Mouse (Mus musculus) neural tube, embryonic 12.5 days (tissue): ENCODE results near the gene Neu1. TPM values are rescaled to one million over a fixed set of nuclear protein-coding genes. Genes with fewer than 3 reads are reported as not detected.
"Not testable (repeated sequence)": the region's sequence is repeated elsewhere in the genome, so short reads cannot be mapped to it uniquely, and the experiment has no call there.

Source experiments
- ATAC-seq: fragments of 200-750 bp; cut with Nextera tagmentation; 2 replicates; pipeline ENCODE4 v1.8.0; 2017; ENCODE audit warnings: low read depth, mild to moderate bottlenecking, moderate TSS enrichment, moderate library complexity; ENCODE audit not compliant: low FRiP score
- H3K27ac ChIP-seq: fragments of 300-500 bp; sonication (generic); 2 replicates; pipeline ENCODE4 v1.5.1; 2016
- H3K27me3 ChIP-seq: fragments of 300-500 bp; sonication (generic); replicated peaks from 2 replicates; pipeline ENCODE4 v1.6.1; 2016; ENCODE audit warnings: mild to moderate bottlenecking
- H3K36me3 ChIP-seq: fragments of 300-500 bp; sonication (generic); 2 replicates; pipeline ENCODE4 v1.6.1; 2016; ENCODE audit warnings: mild to moderate bottlenecking
- H3K4me1 ChIP-seq: fragments of 300-500 bp; sonication (generic); 2 replicates; pipeline ENCODE4 v1.6.1; 2016
- H3K4me2 ChIP-seq: fragments of 300-500 bp; sonication (generic); replicated peaks from 2 replicates; pipeline ENCODE4 v1.6.1; 2016; ENCODE audit warnings: mild to moderate bottlenecking
- H3K4me3 ChIP-seq: fragments of 300-500 bp; sonication (generic); 2 replicates; pipeline ENCODE4 v1.5.1; 2016
- H3K9ac ChIP-seq: fragments of 300-500 bp; sonication (generic); 2 replicates; pipeline ENCODE4 v1.6.1; 2016; ENCODE audit warnings: mild to moderate bottlenecking
- H3K9me3 ChIP-seq: fragments of 300-500 bp; sonication (generic); 2 replicates; pipeline ENCODE4 v1.6.1; 2016; ENCODE audit warnings: mild to moderate bottlenecking
- WGBS: fragments of 180-500 bp; shearing (Covaris S2); methylation state at CpG from one replicate; pipeline ENCODE4 v1.1.7; 2016; 5-methylcytosine and 5-hydroxymethylcytosine counted together
- polyA plus RNA-seq: library from polyadenylated mRNA; unstranded; fragments of >200 nt; fragmentation: Nextera tagmentation; extraction: Ambion mirVana; gene quantifications from 2 replicates; pipeline ENCODE4 v1.2.1, GENCODE M21; 2016

The Neu1 gene
- polyA plus RNA-seq, 1 experiment from 2014 or later: 24.4 TPM

GRCm38 (mm10) chr17:34895724-34896123, 35.3 kb upstream of the Neu1 start:
- ATAC-seq: no peak
- 96% methylated on average over 15 of the region's 15 CpGs for WGBS
- Histone ChIP-seq H3K4me2 (peak overlapping the region; percentile 98), H3K4me3 (peak overlapping the region; percentile 88), H3K9me3 (no peaks in the 10 kb centered on the region), H3K4me1 (peaks cover 41% of the 10 kb centered on the region), H3K9ac (peak overlapping the region; percentile 95), H3K27ac (no peak overlapping the region), H3K36me3 (peaks cover 8% of the 10 kb centered on the region; the same call in 1 of the 2 replicates), H3K27me3 (no peaks in the 10 kb centered on the region)

GRCm38 (mm10) chr17:34896366-34896765, 34.7 kb upstream of the Neu1 start:
- peaks cover 41% of the 10 kb centered on the region for H3K4me1 ChIP-seq
- H3K4me3 ChIP-seq: 0 out of 2 replicates have a peak overlapping the region, but pooled peaks have one; percentile 5
- peaks cover 12% of the 10 kb centered on the region for H3K36me3 ChIP-seq
- H3K9me3 ChIP-seq: no peaks in the 10 kb centered on the region
- H3K27me3 ChIP-seq: no peaks in the 10 kb centered on the region
- H3K27ac ChIP-seq: no peak overlapping the region
- H3K4me2 ChIP-seq: peak overlapping the region; percentile 98
- no peak overlapping the region for H3K9ac ChIP-seq
- WGBS: 89% methylated on average over 17 of the region's 17 CpGs
- no peak for ATAC-seq

- Histone ChIP-seq H3K36me3 (peaks cover 17% of the 10 kb centered on the region), H3K27me3 (no peaks in the 10 kb centered on the region), H3K9ac (peak overlapping the region; percentile 89), H3K9me3 (no peaks in the 10 kb centered on the region), H3K4me3 (peak overlapping the region; percentile 98), H3K4me2 (peak overlapping the region; percentile 98), H3K4me1 (peaks cover 41% of the 10 kb centered on the region), H3K27ac (peak overlapping the region; percentile 79; the same call in 1 of the 2 replicates)
- 22% methylated on average over 10 of the region's 10 CpGs for WGBS
- no peak for ATAC-seq
Measured at GRCm38 (mm10) chr17:34897373-34898159, 33.5 kb upstream of the Neu1 start.

DNA sequence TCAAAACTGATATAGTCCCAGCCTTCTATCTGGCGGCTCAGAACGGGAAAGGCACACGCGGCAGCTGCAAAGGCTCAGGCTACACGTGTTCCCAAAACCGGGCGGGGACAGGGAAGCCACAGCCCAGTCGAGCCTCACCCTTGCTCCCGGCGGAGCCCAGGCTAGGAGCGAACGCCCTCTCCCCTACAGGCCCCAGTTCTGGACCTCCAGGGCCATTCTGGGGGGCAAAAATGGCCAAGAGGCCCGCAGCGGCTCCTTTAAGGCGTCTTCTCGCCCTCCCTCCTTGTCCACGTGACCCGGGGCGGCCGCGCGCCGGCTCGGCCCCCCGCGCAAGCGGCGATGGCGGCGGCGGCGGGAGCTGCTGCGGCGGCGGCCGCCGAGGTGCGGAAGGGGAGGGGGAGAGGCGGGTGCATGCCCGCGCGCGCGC, 32.9 kb upstream of the Neu1 start, which contains the start of the genes C2 and Ehmt2:
TSS of gene C2 (minus strand) at position 106 of the 427 bp plus-strand sequence.
TSS of gene Ehmt2 (plus strand) at position 310 of the 427 bp plus-strand sequence.
- Histone ChIP-seq H3K4me3 (peak within 1 kb of the TSS; percentile 98), H3K27ac (peak within 1 kb of the TSS; percentile 79), H3K4me2 (peak within 1 kb of the TSS; percentile 98), H3K36me3 (peaks cover 23% of the 10 kb centered on the region), H3K9ac (peak within 1 kb of the TSS; percentile 89), H3K4me1 (peaks cover 41% of the 10 kb centered on the region), H3K27me3 (no peaks in the 10 kb centered on the region), H3K9me3 (no peaks in the 10 kb centered on the region)
- 1% methylated on average over 41 of the region's 44 CpGs for WGBS
- 0 out of 2 replicates have a peak, but pooled peaks have one; percentile 11 for ATAC-seq

- Histone ChIP-seq H3K9me3 (no peaks in the 10 kb centered on the region), H3K4me1 (peaks cover 37% of the 10 kb centered on the region), H3K4me3 (peak overlapping the region; percentile 98), H3K4me2 (peak overlapping the region; percentile 98), H3K36me3 (peaks cover 28% of the 10 kb centered on the region), H3K27ac (peak overlapping the region; percentile 79), H3K27me3 (no peaks in the 10 kb centered on the region), H3K9ac (peak overlapping the region; percentile 89)
- no peak; the same call in 1 of the 2 replicates for ATAC-seq
- 0% methylated on average over 27 of the region's 47 CpGs for WGBS
Measured at GRCm38 (mm10) chr17:34898706-34899052, 32.4 kb upstream of the Neu1 start.

- H3K9ac ChIP-seq: peak overlapping the region; percentile 89
- H3K4me1 ChIP-seq: peaks cover 35% of the 10 kb centered on the region
- 2% methylated on average over 40 of the region's 45 CpGs for WGBS
- H3K36me3 ChIP-seq: peaks cover 34% of the 10 kb centered on the region
- H3K27me3 ChIP-seq: no peaks in the 10 kb centered on the region
- H3K9me3 ChIP-seq: no peaks in the 10 kb centered on the region
- peak overlapping the region; percentile 79 for H3K27ac ChIP-seq
- H3K4me2 ChIP-seq: peak overlapping the region; percentile 98
- no peak; the same call in 1 of the 2 replicates for ATAC-seq
- peak overlapping the region; percentile 98 for H3K4me3 ChIP-seq
Measured at GRCm38 (mm10) chr17:34899053-34899889, 31.8 kb upstream of the Neu1 start.

DNA sequence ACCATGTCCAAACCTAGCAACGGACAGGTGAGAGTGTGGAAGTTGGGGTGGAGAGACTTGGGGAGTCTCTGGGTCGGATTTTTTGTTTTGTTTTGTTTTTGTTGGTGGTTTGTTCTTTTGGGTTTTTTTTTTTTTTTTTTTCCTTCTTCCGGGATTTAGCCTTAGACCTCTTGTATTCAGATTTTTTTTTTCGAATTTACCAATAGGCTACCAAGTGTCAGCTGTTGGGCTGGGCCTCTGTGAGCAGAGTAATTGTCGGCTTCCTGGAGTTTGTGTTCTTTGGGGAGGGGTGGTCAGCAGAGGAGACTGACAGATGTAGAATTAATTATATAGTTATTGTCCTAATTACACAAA, 31.2 kb upstream of the Neu1 start:
- Histone ChIP-seq H3K9ac (peak overlapping the region; percentile 89), H3K27me3 (no peaks in the 10 kb centered on the region), H3K36me3 (peaks cover 40% of the 10 kb centered on the region), H3K27ac (no peak overlapping the region), H3K4me3 (peak overlapping the region; percentile 98), H3K4me1 (peaks cover 34% of the 10 kb centered on the region), H3K4me2 (peak overlapping the region; percentile 98), H3K9me3 (no peaks in the 10 kb centered on the region)
- no peak for ATAC-seq
- 2% methylated on average over 5 of the region's 5 CpGs for WGBS

DNA sequence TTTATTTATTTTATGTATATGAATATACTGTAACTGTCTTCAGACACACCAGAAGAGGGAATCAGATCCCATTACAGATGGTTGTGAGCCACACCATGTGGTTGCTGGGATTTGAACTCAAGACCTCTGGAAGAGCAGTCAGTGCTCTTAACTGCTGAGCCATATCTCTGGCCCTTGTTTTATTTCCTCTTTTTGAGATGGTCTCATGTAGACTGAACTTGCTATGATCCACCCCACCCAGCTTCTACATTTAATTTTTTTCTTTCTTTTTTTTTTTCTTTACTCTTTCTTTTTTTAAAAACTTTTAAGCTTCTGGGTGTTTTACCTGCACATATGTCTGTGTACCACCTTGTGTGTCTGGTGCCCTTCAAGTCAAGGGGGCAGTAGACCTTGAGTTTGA, 30.2 kb upstream of the Neu1 start:
- H3K36me3 ChIP-seq: peaks cover 48% of the 10 kb centered on the region
- H3K4me1 ChIP-seq: peaks cover 25% of the 10 kb centered on the region
- ATAC-seq, H3K27me3 ChIP-seq, H3K27ac ChIP-seq, H3K9me3 ChIP-seq, H3K9ac ChIP-seq, H3K4me3 ChIP-seq: not testable (repeated sequence)
- H3K4me2 ChIP-seq: 0 out of 2 replicates have a peak overlapping the region, but pooled peaks have one; percentile 98

- not testable (repeated sequence) for H3K9me3 ChIP-seq, ATAC-seq, H3K27ac ChIP-seq, H3K4me2 ChIP-seq, H3K9ac ChIP-seq, H3K4me3 ChIP-seq, H3K27me3 ChIP-seq
- 89% methylated on average over 9 of the region's 10 CpGs for WGBS
- H3K36me3 ChIP-seq: peaks cover 52% of the 10 kb centered on the region
- H3K4me1 ChIP-seq: peaks cover 14% of the 10 kb centered on the region
Measured at GRCm38 (mm10) chr17:34901948-34902347, 29.1 kb upstream of the Neu1 start.

- Histone ChIP-seq H3K27ac (no peak overlapping the region), H3K27me3 (no peaks in the 10 kb centered on the region), H3K9me3 (no peaks in the 10 kb centered on the region), H3K36me3 (peaks cover 62% of the 10 kb centered on the region), H3K9ac (no peak overlapping the region), H3K4me1 (peaks cover 5% of the 10 kb centered on the region), H3K4me2 (no peak overlapping the region), H3K4me3 (no peak overlapping the region)
- no peak for ATAC-seq
- 92% methylated on average over 9 of the region's 9 CpGs for WGBS
Measured at GRCm38 (mm10) chr17:34902895-34903294, 28.2 kb upstream of the Neu1 start.

- no peak overlapping the region for H3K4me2 ChIP-seq
- no peaks in the 10 kb centered on the region for H3K27me3 ChIP-seq
- ATAC-seq: no peak
- H3K36me3 ChIP-seq: peaks cover 81% of the 10 kb centered on the region
- no peaks in the 10 kb centered on the region for H3K4me1 ChIP-seq
- 93% methylated on average over 10 of the region's 10 CpGs for WGBS
- no peak overlapping the region for H3K9ac ChIP-seq
- H3K27ac ChIP-seq: no peak overlapping the region
- no peaks in the 10 kb centered on the region for H3K9me3 ChIP-seq
- H3K4me3 ChIP-seq: peak overlapping the region; percentile 7; the same call in 1 of the 2 replicates
Measured at GRCm38 (mm10) chr17:34910982-34911381, 20.1 kb upstream of the Neu1 start.

DNA sequence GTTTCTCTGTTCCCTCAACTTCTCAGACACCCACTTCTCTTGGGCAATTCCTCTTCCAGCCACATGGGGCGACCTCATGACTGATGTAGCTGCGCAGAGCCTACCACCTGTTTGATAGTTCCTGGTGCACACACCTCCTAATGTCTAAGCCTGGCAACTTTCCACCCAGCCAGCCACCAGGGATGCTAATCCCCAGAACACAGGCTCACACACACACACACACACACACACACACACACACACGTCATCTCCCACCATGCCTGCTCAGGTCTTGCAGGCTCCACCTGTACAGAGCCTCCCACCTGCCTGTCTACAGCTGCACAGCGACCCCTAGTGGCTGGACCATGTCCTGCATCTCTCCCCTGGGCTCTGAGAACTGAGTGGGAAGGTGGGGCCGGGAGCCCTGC, 19.1 kb upstream of the Neu1 start:
- H3K27ac ChIP-seq: no peak overlapping the region
- no peaks in the 10 kb centered on the region for H3K9me3 ChIP-seq
- H3K36me3 ChIP-seq: peaks cover 71% of the 10 kb centered on the region
- 48% methylated on average over 5 of the region's 5 CpGs for WGBS
- no peak overlapping the region for H3K4me2 ChIP-seq
- H3K4me1 ChIP-seq: no peaks in the 10 kb centered on the region
- peak; percentile 48; the same call in 1 of the 2 replicates for ATAC-seq
- no peaks in the 10 kb centered on the region for H3K27me3 ChIP-seq
- H3K9ac ChIP-seq: no peak overlapping the region
- H3K4me3 ChIP-seq: no peak overlapping the region
